Mouse (Mus musculus): Measurements from ENCODE around the gene 1700001L19Rik.
"Not testable (repeated sequence)": the region's sequence is repeated elsewhere in the genome, so short reads cannot be mapped to it uniquely, and the experiment has no call there.

1700001L19Rik gene

DNA sequence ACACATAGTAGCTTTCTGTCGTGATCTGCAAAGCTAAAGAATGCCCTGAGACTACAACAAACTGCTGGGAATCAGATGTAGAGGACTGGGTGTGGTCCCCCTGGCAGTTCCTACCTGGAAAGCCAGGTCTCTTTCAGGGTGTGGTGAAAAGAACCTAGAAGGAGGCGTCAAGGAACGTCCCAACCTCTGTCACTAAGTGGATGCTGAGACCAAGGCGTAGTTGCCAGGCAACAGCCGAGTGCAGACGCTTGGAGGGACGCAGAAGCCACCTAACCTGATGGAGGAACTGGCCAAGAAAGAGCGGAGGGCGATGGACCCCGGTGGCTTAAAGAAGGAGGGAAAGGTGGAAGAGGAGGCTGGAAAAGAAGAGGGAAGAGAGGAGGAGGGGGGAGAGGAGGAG is at the start of gene 1700001L19Rik:
Gene 1700001L19Rik (plus strand): TSS at position 223 of the 400 bp plus-strand sequence.
- no peak for DNase-seq (ENCODE audit: low read depth)

DNA sequence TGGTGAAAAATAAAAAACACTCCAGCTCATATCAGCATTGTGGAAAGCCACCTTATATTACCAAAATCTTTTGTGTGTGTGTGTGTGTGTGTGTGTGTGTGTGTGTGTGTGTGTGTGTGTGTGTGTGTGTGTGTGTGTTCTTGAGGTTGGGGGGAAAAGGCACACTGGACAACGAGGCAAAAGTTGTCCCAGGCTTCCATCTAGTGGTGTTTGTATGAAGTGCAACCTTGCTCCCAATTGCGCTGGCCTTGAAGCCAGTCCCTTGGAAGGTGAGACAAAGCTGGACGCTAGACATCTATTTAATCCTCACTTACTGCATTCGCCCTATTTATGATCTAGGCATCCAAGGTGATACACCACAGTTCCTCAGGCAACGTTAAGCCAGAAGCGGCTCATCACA is 43.8 kb upstream of the 1700001L19Rik start:
- not testable (repeated sequence) for DNase-seq (ENCODE audit: low read depth)

DNA sequence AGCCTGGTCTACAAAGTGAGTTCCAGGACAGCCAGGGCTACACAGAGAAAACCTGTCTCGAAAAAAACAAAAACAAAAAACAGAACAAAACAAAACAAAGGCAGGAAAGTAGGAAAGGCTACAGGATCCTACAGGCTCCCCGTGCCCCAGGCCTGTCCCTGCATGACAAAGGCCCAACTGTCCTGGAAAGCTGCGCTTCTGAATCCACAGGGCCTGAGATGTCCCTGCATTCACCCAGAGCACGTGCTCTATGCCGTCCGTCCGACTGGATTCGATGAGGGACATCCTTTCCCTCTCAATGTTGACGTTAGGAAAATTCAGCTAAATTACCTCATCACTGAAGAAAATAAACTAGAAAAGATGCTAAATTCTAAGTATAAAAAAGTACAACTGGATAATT is 29.1 kb upstream of the 1700001L19Rik start:
- no peak for DNase-seq (ENCODE audit: low read depth)

GRCm38 (mm10) chr13:68568548-68568947 is 28.7 kb upstream of the 1700001L19Rik start:
- no peak for DNase-seq (ENCODE audit: low read depth)

DNA sequence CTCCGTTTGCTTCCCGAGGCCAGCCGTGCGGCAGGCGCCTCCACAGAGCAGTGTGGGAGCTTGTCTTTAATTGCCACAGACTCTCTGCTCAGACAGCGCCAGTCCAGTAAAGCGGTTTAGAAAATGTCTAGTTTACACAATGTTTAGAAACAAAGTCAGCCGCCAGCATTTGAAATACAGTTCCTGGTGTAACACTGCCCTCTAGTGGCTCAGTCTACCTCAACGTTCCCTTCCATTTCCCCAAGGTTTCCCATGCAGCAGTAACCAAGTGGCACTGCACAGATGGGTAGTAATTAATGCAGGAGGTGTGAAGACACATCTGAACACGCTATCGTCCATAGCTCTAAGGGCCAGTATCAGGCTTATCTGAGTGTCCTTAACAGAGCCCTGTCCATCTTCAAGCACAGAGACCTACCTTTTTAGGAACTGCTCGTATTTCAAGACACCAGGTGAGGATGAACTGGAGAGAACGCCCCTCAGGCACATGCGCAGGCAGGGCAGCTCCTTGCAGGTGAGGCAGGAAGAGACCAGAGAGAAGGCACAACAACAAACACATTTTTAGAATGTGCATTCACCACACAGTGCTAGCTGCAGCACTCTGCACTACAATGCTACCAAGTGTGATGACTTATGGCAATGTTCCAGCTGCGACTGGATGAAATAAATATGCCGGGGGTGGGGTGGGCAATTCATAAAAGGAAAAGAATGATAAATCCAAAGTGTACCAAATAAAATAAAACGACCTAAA is 27.5 kb upstream of the 1700001L19Rik start:
- DNase-seq (ENCODE audit: low read depth), result peak; percentile 25

DNA sequence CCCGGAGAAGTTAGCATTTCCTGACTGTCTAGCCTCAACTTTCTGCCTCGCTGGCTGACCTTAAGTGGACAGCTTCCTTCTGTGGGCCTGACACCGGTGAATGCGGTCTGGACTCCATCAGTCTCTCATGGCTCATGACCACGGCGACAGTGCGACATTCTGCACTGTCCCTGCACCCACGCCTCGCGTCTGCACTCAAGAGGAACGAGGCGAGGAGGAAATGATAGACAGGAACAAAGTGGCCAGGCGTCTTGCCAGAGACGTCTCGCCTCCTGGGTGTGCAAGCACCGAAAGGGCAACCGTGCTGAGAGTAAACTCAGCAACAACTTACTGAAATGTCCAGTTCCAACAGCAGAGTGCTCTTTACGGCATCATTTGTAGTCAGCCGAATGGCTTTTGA is 25.0 kb upstream of the 1700001L19Rik start:
- DNase-seq (ENCODE audit: low read depth), result no peak

GRCm38 (mm10) chr13:68572966-68573913 is 24.0 kb upstream of the 1700001L19Rik start:
- DNase-seq (ENCODE audit: low read depth), result no peak

DNA sequence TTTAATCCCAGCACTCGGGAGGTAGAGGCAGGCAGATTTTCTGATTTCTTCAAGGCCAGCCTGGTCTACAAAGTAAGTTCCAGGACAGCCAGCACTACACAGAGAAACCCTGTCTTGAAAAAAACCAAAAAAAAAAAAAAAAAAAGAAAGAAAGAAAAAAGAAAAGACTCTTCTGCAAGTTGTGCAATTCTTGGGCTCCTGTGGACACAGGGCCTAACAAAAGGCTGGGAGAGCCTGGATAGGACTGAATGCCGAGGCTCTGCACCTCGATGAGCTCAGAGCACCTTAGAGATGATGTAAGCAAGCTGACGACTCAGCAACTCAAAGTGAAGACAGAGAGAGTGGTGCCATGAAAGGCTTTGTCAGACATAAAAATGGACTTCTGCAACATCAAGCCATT is 22.8 kb upstream of the 1700001L19Rik start:
- DNase-seq (ENCODE audit: low read depth), result no peak

DNA sequence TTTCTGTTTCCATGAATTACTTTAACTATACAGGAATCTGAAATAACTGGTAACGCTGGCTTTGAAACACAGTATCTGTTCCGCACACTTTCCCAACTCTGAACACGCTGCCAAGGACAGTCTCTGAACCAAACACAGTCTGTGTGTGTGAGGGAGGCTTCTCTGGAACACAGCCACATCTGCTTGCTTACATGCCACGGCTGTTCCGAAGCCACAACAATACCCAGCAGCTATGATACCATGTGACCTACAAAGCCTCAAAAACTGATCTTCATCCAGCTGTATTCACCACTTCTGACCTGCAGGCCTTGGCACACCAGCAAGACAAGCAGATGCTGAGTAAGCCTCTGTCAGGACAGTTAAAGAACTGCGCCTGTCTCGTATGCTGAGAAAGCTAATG is 19.3 kb upstream of the 1700001L19Rik start:
- no peak for DNase-seq (ENCODE audit: low read depth)

DNA sequence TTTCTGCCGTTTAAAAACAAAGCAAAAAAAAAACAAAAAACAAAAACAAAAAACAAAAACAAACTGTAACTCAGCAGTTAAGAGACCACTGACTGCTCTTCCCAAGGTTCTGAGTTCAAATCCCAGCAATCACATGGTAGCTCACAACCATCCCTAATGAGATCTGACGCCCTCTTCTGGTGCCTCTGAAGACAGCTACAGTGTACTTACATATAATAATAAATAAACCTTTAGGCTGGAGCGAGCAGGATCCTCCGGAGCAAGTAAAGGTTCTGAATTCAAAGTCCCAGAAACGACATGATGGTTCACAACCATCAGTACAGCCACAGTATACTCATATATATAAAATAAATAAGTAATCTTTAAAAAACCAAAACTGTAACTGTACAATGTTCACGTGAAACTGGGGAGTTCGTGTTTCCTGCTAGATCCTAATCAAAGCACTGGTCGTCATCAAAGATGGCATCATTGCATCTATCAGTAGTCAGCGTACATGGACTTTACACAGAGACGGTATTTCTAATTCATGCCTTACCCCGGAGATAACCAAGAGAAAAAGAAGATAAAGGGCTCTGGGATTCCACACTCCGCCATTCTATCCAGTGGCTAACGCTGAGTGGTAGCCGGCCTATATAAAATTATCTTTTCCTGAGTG is 16.0 kb upstream of the 1700001L19Rik start:
- DNase-seq (ENCODE audit: low read depth), result no peak

DNA sequence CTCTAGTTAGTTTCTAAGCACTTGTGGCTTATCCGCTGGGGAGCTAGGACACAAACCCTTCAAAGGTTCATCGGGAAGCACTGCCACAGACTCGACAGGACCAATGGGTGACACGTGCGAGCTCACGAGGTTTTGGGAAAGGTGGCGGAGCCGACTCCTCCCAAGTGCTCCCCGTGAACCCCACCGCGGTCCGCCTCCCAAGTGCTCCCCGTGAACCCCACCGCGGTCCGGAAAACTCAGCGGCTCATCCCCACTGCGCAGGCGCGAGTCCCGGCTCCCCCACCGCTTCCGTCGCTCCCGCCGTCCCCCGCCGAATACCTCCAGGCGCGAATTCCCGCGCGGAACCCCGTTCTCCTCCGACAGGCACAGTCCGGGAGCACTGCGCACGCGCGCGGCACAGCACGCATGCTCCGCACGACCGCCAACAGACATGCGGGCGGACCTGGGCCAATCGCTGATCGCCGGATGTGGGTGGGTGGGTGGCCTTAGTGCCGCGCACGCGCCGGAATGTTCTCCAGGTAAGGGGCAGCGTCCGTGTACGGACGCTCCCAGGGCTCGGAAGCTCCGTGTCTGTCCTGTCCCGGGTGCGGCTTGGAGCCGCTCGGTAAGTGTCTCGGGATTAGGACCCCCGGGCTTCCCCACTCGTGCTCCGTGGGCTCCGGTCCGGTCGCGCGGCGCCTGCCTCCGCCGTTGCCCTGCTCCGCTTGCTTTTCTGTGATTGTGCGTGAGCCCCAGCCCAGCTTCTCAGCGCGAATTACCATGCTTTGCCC is 15.3 kb upstream of the 1700001L19Rik start, which contains the start of the genes Mtrr and Fastkd3:
Gene Mtrr (minus strand): TSS at position 403 of the 770 bp plus-strand sequence.
Gene Fastkd3 (plus strand): TSS at position 488 of the 770 bp plus-strand sequence.
- DNase-seq (ENCODE audit: low read depth), result peak; percentile 87

- no peak for DNase-seq (ENCODE audit: low read depth)
Measured at GRCm38 (mm10) chr13:68582517-68582780, 14.8 kb upstream of the 1700001L19Rik start.

GRCm38 (mm10) chr13:68583961-68584360 is 13.3 kb upstream of the 1700001L19Rik start:
- no peak for DNase-seq (ENCODE audit: low read depth)

- DNase-seq (ENCODE audit: low read depth), result no peak
Measured at GRCm38 (mm10) chr13:68585441-68585840, 11.8 kb upstream of the 1700001L19Rik start.

GRCm38 (mm10) chr13:68588352-68588751 is 8.9 kb upstream of the 1700001L19Rik start:
- no peak for DNase-seq (ENCODE audit: low read depth)

DNA sequence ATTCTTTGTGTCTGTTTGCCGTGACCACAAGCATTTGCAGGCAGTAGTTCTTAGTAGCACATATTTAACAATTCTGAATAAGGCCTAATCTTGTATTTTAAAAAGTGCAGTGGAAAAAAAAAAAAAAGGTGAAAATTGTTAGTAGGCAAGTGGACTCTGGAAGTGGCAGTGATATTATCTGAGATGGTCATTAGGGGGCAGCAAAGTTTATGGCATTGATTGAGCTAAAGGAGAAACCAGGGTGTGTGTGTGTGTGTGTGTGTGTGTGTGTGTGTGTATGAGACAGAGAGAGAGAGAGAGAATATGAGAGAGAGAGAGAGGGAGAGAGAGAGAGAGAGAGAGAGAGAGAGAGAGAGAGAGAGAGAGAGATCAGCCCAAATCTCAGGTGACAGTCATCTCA is 3.4 kb upstream of the 1700001L19Rik start:
- no peak for DNase-seq (ENCODE audit: low read depth)

DNA sequence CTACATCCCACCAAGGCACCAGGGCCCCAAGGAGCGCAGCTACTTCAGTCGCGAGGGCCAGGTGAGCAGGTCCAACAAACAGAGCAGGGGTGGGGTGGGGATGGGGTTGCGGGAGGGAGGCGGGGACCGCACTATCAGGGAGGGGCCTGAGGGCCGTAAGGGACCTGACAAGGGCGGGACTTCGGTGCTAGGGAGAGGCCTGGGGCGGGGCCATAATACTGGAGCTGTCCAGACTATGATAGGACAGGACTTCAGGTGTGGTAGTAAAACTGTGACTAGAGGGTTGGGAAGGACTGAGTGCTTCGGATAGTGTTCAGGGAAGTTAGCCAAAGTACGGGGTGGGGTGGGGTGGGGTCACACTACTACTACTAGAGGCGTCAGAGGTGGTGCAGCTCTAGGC is 446 bp downstream of the 1700001L19Rik start:
- DNase-seq (ENCODE audit: low read depth), result no peak

DNA sequence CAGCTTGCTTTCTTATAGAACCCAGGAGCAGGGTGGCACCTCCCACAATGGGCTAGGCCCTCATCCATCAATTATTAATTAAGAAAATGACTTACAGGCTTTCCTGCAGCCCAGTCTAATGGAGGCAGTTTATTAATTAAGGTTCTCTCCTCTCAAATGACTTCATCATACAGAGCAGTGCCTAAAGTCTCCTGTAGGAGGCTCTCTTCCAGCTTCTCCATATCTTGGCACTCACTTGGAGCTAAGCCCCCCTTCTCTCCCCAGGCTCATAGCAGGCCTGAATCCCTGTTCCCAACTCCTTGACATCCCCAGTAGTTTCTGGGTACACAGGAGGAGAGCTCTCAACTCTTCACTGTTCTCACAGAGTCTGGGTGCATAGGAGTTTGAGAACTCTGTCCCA is 1.7 kb downstream of the 1700001L19Rik start:
- no peak for DNase-seq (ENCODE audit: low read depth)

DNA sequence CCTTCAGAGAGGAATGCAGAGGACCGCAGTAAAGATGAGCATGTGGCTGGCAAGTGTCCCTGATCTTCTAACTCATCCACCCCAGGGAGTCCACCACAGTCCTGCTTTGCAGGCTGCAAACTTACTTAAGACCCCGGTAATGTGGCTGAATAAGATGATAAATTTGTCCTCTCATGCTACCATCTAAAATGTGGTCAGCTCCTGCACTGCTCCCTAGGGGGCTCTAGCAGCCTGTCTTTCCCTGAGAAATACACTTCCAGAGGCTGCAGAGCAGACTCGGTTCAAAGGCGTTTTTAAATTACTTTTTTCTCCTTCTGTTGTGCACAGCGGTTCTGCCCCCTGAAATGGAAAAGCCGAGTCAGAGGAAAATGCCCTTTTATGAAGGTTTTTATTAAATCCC is 4.0 kb downstream of the 1700001L19Rik start:
- no peak for DNase-seq (ENCODE audit: low read depth)

DNA sequence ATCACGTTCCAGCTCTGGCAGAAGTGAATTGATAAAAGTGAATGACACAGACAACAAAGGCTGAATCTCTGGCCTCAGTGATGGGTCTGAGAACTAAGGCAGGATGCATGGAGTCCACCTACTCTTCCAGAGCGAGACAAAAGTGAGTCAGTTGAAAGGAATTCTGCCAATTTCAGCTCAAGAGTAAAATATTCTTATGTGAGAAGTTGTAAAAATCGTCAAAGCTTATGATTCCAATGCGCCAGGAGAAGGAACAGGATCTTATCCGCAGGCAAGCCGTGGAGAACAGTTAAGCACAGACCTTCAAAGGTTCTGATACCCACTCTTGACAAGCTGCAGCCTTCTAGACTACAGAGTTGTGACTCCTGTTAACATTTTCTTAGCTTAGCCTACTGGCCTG is 5.9 kb downstream of the 1700001L19Rik start:
- DNase-seq (ENCODE audit: low read depth), result no peak

DNA sequence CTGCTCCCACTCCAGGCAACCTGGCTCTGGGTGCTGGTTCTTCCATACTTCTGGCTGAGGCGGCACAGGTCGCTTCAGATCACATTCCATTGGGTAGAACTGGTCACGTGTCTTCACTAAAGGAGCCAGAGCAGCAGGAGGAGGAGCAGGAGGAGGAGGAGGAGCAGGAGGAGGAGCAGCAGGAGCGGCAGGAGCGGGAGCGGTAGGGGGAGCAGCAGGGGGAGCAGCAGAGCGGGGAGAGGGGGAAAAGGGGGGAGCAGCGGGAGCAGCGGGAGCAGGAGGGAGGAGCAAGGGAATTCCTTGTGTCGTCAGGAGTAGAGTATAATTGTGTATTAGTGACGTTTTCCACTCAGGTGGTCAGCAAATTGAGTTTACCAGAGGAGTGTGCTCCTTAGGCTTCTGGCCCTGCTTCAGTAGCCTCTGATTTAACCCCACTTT is 8.5 kb downstream of the 1700001L19Rik start:
- no peak for DNase-seq (ENCODE audit: low read depth)

Measured in fibroblast of lung, adult 2 months (primary cell).